Mouse (Mus musculus) liver, adult 2 months (tissue): ENCODE measurements around the gene Pou6f2. TPM values are rescaled to one million over a fixed set of nuclear protein-coding genes. Genes with fewer than 3 reads are reported as not detected.
A peak's percentile ranks its signal among the peaks of the same experiment; 100 is the strongest.

ENCODE experiments used
- DNase-seq: peaks from one replicate; pipeline ENCODE4 v3.0.0-alpha.2; 2011; ENCODE audit warnings: low read depth, low spot score; ENCODE audit errors: extremely low read depth
- H3K27ac ChIP-seq: fragments of 200-500 bp; replicated peaks from 2 replicates; pipeline ENCODE4 v1.5.1; 2012; ENCODE audit warnings: low read depth, mild to moderate bottlenecking, control low read depth, inconsistent platforms, low read length; ENCODE audit not compliant: insufficient read depth
- H3K27me3 ChIP-seq: fragments of 200-500 bp; 2 replicates; pipeline ENCODE4 v1.6.1; 2012; ENCODE audit warnings: mild to moderate bottlenecking, moderate library complexity, low read length, inconsistent platforms; ENCODE audit not compliant: control insufficient read depth, insufficient read depth
- H3K36me3 ChIP-seq: fragments of 200-500 bp; 2 replicates; pipeline ENCODE4 v1.6.1; 2012; ENCODE audit warnings: low read length, inconsistent platforms; ENCODE audit not compliant: control insufficient read depth, insufficient read depth
- H3K4me1 ChIP-seq: fragments of 200-500 bp; 2 replicates; pipeline ENCODE4 v1.6.1; 2011; ENCODE audit warnings: low read length; ENCODE audit not compliant: control insufficient read depth, insufficient read depth
- H3K4me3 ChIP-seq: fragments of 200-500 bp; 2 replicates; pipeline ENCODE4 v1.5.1; 2011; ENCODE audit warnings: low read depth, mild to moderate bottlenecking, control low read depth, low read length, moderate library complexity; ENCODE audit not compliant: insufficient read depth
- H3K79me2 ChIP-seq: fragments of 200-500 bp; 2 replicates; pipeline ENCODE4 v1.6.1; 2012; ENCODE audit warnings: inconsistent platforms, mild to moderate bottlenecking, low read length, moderate library complexity; ENCODE audit not compliant: control insufficient read depth, insufficient read depth
- H3K9ac ChIP-seq: fragments of 200-500 bp; 2 replicates; pipeline ENCODE4 v1.6.1; 2012; ENCODE audit warnings: low read depth, mild to moderate bottlenecking, control low read depth, inconsistent platforms, low read length
- CTCF ChIP-seq: fragments of 200-500 bp; IDR thresholded peaks from 2 replicates; pipeline ENCODE4 v1.5.1; 2011; ENCODE audit warnings: low read depth, low read length, control low read depth
- POLR2A ChIP-seq: fragments of 200-500 bp; IDR thresholded peaks from 2 replicates; pipeline ENCODE4 v1.6.1; 2011; ENCODE audit warnings: low read length, control low read depth; ENCODE audit not compliant: insufficient read depth; ENCODE audit errors: extremely low read depth
- WGBS: fragments of 180-500 bp; shearing (Covaris S2); methylation state at CpG from one replicate; pipeline ENCODE4 v1.1.7; 2018; 5-methylcytosine and 5-hydroxymethylcytosine counted together
- polyA plus RNA-seq: library from polyadenylated mRNA; depleted of rRNA; stranded (reverse); fragments of >200 nt; gene quantifications from 2 replicates; pipeline ENCODE4 v1.2.3, GENCODE M21; 2012
- total RNA-seq: library from RNA; depleted of rRNA; stranded (reverse); fragments of >200 nt; gene quantifications from 2 replicates; pipeline ENCODE4 v1.2.3, GENCODE M21; 2014

The Pou6f2 gene
- total and polyA plus RNA-seq, 2 experiments = not detected

DNA sequence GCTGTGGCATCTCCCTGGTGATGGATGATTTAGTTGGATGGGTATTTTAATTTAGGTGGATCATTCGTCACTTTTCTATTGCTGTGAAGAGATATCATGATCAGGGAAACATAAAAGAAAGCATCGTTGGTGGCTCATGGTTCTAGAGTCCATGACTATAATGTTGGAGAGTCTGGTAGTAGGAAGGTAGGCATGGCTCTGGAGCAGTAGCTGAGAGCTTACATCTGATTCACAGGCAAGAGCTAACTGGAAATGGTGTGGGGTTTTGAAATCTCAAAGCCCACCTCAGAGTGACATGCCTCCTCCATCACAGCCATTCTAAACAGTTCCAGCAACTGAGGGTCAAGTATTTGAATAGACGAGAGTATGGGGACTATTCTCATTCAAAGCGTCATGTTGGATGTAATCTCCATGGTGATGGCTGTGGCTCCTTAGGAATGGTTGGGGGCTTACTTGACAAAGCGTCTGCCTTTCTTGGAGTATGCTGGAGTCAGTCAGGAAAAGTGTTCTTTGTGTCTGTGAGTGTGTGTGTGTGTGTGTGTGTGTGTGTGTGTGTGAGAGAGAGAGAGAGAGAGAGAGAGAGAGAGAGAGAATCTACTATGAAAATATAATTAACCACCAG is 115.0 kb downstream of the Pou6f2 start:
- Histone ChIP-seq H3K79me2 (no peaks in the 10 kb centered on the region), H3K36me3 (no peaks in the 10 kb centered on the region), H3K27ac (no peak overlapping the region), H3K4me1 (no peaks in the 10 kb centered on the region), H3K27me3 (no peaks in the 10 kb centered on the region), H3K9ac (no peak overlapping the region), H3K4me3 (no peak overlapping the region)
- DNase-seq = no peak
- WGBS = 79% methylated on average over 5 of the region's 5 CpGs
- TF ChIP-seq CTCF (no peak), POLR2A (no peak)

DNA sequence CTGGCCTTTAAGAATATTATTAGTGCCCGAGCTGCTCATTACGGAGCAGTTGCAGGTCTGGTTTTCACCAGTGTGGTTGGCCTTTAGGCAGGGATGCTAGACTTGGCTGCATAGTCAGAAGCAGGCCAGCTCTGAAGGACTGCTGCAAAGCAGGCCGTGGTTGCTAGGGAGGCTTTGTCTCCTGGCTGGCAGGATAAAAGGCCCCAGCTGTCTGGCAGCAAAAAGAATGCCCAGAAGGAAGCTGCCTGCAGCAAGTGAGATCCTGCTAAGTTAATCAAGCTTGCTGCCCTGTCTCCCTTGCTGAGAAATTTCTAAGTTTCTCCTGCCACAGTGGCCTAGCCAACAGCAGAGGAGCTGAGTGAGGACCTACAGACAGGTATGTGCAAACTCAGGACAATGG is 116.4 kb downstream of the Pou6f2 start:
- Histone ChIP-seq H3K27me3 (no peaks in the 10 kb centered on the region), H3K9ac (no peak overlapping the region), H3K79me2 (no peaks in the 10 kb centered on the region), H3K36me3 (no peaks in the 10 kb centered on the region), H3K27ac (no peak overlapping the region), H3K4me3 (no peak overlapping the region), H3K4me1 (no peaks in the 10 kb centered on the region)
- DNase-seq = no peak
- WGBS = 67% methylated on average over 3 of the region's 3 CpGs
- TF ChIP-seq POLR2A (no peak), CTCF (no peak)

DNA sequence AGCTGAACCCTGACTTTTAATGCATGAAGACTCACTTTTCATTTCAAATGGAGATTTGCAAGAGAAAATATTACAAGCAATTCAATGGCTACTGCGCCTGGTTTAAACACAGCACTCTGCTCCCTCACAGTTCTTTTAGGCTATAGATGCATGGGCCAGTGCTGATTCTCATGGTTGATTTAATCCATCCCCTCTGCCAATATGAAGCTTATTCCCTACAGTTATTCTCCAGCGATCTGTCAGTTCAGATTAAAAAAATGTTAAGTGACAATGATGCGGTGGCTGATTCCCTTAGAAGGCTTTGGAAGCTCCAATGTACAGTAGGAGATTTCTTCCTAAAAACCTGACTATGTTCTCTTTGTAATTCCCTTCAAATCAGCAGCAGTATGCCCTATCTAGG is 144.4 kb downstream of the Pou6f2 start:
- no peaks in the 10 kb centered on the region for H3K36me3 ChIP-seq
- no peak overlapping the region for H3K27ac ChIP-seq
- H3K9ac ChIP-seq = no peak overlapping the region
- no peak for DNase-seq
- no peaks in the 10 kb centered on the region for H3K4me1 ChIP-seq
- no peaks in the 10 kb centered on the region for H3K79me2 ChIP-seq
- no peaks in the 10 kb centered on the region for H3K27me3 ChIP-seq
- TF ChIP-seq POLR2A = no peak
- no peak overlapping the region for H3K4me3 ChIP-seq
- 85% methylated on average over 3 of the region's 3 CpGs for WGBS

DNA sequence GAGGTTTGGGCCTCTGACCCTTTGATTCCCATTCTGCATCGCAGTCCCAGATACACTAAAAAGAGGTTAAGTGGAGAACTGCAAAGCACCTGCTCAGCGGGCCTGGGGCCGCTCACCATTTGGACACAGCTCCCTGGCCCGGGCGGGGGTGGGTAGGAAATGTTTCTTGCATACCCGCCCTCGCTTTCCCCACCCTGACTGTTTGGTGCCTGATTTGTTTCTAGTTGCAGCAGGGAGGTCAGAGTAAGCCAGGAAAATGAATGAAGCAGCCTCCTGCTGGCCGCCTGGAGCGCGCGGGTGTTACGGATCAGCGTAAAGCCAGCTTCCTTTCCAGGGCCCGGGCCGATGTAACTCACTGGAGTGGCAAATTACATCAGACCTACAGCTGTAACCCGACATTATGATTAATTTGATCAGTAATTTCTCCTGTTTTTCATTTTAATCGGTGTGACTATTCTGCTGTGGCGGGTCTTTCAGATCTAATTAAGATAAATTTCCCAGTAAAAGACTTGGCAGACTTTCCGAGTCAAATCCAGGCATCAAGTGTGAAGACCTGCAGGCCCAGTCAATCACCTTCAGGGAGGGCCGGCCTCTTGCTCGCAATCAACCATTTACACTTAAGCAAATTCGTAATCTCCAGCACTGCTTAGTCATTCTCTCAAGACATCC is 178.8 kb downstream of the Pou6f2 start:
- Histone ChIP-seq H3K27ac (no peak overlapping the region), H3K4me1 (no peaks in the 10 kb centered on the region), H3K36me3 (no peaks in the 10 kb centered on the region), H3K4me3 (no peak overlapping the region), H3K79me2 (no peaks in the 10 kb centered on the region), H3K9ac (no peak overlapping the region), H3K27me3 (no peaks in the 10 kb centered on the region)
- no peak for DNase-seq
- 20% methylated on average over 22 of the region's 22 CpGs for WGBS
- no peak for TF ChIP-seq CTCF
- no peak for TF ChIP-seq POLR2A

DNA sequence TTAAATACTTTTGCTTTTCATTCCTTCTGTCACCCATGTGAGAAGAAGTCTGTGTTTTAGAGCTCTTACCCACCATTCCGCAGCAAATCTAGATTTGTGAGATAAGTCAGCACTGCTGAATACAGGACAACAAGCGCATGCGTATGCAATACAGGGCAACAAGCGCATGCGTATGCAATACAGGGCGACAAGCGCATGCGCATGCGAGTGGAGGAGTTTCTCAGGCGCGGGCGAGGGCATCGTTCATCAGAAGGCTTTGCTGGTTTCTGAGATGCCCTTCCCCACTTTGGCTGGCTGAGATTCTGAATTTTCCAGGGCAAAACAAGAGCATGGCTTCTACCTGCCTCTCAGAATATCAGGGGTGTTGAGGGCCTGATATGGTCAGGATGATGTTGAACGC is 186.2 kb downstream of the Pou6f2 start:
- no peak overlapping the region for H3K4me3 ChIP-seq
- no peak overlapping the region for H3K27ac ChIP-seq
- no peaks in the 10 kb centered on the region for H3K36me3 ChIP-seq
- DNase-seq = no peak
- TF ChIP-seq POLR2A = no peak
- 93% methylated on average over 14 of the region's 14 CpGs for WGBS
- H3K27me3 ChIP-seq = no peaks in the 10 kb centered on the region
- no peaks in the 10 kb centered on the region for H3K79me2 ChIP-seq
- H3K4me1 ChIP-seq = no peaks in the 10 kb centered on the region
- no peak overlapping the region for H3K9ac ChIP-seq

DNA sequence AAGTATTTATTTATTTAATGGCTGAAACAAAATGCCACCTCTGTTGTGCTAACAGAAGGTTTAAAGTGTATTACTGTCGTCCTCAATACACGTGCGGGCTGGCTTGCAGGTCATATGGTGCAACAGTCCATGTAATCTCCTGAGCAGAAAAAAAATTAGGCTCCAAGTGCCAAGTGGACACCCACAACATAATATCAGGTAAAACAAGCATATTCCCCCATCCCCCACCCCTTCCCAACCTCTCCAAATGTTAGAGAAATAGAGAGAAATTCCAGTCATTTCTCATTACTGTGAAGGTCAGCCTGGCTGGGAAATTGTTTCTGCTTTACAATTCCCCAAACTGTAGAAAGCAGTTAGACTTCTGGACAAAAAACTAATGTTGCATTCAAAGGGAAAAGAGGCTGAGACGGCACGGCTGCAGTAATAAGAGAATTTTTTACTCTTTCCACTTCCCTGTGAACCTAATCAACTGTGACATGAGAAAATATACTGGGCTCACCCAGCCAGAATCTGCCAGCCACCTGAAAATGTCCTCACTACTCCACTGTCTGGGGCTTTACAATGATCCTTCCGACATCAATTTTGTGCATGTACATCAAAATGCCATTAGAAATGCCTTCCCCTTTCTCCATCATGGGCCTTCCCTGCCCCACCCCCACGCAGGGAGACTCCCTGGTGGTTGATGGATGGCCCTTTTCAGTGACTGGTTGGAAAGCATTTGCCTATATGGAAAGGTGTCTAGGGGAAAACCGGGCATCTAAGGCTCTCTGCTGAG is 192.8 kb downstream of the Pou6f2 start:
- Histone ChIP-seq H3K36me3 (no peaks in the 10 kb centered on the region), H3K4me1 (no peaks in the 10 kb centered on the region), H3K27me3 (no peaks in the 10 kb centered on the region), H3K4me3 (no peak overlapping the region), H3K9ac (no peak overlapping the region), H3K27ac (no peak overlapping the region), H3K79me2 (no peaks in the 10 kb centered on the region)
- TF ChIP-seq POLR2A (no peak), CTCF (no peak)
- peak; percentile 15 for DNase-seq
- WGBS = 61% methylated on average over 8 of the region's 8 CpGs
